Mouse (Mus musculus) cerebellum, adult 2 months (tissue): ENCODE results near the gene Mrpl58.

Experiments
- CTCF ChIP-seq: fragments of 200-500 bp; IDR thresholded peaks from 2 replicates; pipeline ENCODE4 v1.5.1; 2011; ENCODE audit warnings: low read depth, mild to moderate bottlenecking, control low read depth, low read length, moderate library complexity, borderline replicate concordance; ENCODE audit not compliant: insufficient read depth
- POLR2A ChIP-seq: fragments of 200-500 bp; IDR thresholded peaks from 2 replicates; pipeline ENCODE4 v1.6.1; 2011; ENCODE audit warnings: low read length, control low read depth, borderline replicate concordance; ENCODE audit not compliant: insufficient read depth

- TF ChIP-seq CTCF (no peak), POLR2A (no peak)
Measured at GRCm38 (mm10) chr11:115421972-115422371, 18.4 kb downstream of the Mrpl58 start.
